8 mouse cellular contexts compared by ENCODE assay signal in the genomic region with DNA sequence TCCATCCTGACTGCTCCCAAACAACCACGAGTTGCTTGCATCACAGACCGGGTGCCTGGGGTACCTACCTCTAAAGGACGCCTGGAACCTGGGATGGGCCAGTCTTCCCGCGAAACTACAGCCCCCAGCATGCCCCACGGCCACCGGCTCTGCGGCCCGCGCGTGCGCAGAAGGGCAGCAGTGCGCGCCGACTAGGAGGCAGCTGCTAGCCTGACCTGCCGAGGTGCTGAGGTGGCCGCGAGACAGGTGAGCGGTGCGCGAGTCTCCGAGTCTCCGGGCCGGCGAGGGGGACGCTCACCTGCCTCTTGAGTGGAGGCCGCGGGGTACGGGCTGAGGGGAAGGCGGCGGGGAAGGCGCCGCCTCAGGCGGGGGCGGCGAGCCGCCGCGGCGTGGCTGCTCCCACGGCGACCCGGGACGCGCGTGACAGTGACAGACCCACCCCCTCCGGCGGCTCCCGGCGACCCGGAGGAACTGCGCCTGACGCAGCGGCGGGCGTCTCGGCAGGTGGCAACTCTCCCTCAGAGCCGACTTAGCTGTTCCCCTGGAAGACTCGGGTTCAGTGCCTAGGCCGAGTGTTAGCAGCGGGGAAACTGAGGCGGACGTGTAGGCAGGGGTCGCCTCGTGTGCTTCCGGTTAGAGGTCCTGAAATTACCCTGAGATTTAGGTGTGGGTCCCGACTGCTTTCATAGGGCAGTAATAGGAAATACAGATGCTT. TPM values are rescaled to one million over a fixed set of nuclear protein-coding genes. Genes with fewer than 3 reads are reported as not detected.
A peak's percentile ranks its signal among the peaks of the same experiment; 100 is the strongest.
DNase-seq lines count a peak whose midpoint lies in the region; ATAC-seq and TF ChIP-seq lines count a peak whose summit lies in the region.

Gene Sgsm3 (plus strand): TSS at position 146 of the 715 bp plus-strand sequence.

- peak; percentile 86 to 87 for DNase-seq in B cell, adult 2 months
- peak; percentile 92 for DNase-seq in brain, embryonic 14.5 days (ENCODE audit: low read depth)
- DNase-seq in kidney, postnatal 0 days (ENCODE audit: low spot score) = peak; percentile 88
- DNase-seq in liver, embryonic 11.5 days (ENCODE audit: low spot score) = peak; percentile 85
- DNase-seq in naive thymus-derived CD4-positive, alpha-beta T cell, adult 2 months (ENCODE audit: low read depth) = peak; percentile 86

- no peak within 1 kb of the TSS for H3K27ac ChIP-seq in heart, embryonic 12.5 days (ENCODE audit: poor library complexity, severe bottlenecking)
- peak within 1 kb of the TSS; percentile 54; the same call in 1 of the 2 replicates for H3K27ac ChIP-seq in kidney, postnatal 0 days
- no peak within 1 kb of the TSS for H3K27ac ChIP-seq in liver, embryonic 11.5 days (ENCODE audit: low read depth, low read length)
- H3K27ac ChIP-seq in stomach, embryonic 14.5 days (ENCODE audit: low read length) = no peak within 1 kb of the TSS

- peaks cover 44% of the 10 kb centered on the region for H3K4me1 ChIP-seq in erythroblast, embryonic 14.5 days (ENCODE audit: control insufficient read depth)
- H3K4me1 ChIP-seq in heart, embryonic 12.5 days (replicated peaks) = peaks cover 19% of the 10 kb centered on the region
- H3K4me1 ChIP-seq in kidney, postnatal 0 days (replicated peaks; ENCODE audit: insufficient read depth, low read length) = no peaks in the 10 kb centered on the region
- H3K4me1 ChIP-seq in liver, embryonic 11.5 days (replicated peaks; ENCODE audit: control insufficient read depth, insufficient read depth, low read length) = peaks cover 19% of the 10 kb centered on the region
- H3K4me1 ChIP-seq in stomach, embryonic 14.5 days (ENCODE audit: control insufficient read depth, insufficient read depth, low read length) = peaks cover 11% of the 10 kb centered on the region; the same call in 1 of the 2 replicates

- TF ChIP-seq POLR2A in brain, embryonic 14.5 days (IDR thresholded peaks at IDR 0.05; ENCODE audit: borderline replicate concordance, extremely low read depth, insufficient read depth, insufficient read length, poor library complexity, severe bottlenecking) = peak; percentile 79

- H3K9ac ChIP-seq in heart, embryonic 12.5 days = peak within 1 kb of the TSS; percentile 84
- H3K9ac ChIP-seq in kidney, postnatal 0 days (ENCODE audit: low read depth, low read length) = peak within 1 kb of the TSS; percentile 75
- peak within 1 kb of the TSS; percentile 66 for H3K9ac ChIP-seq in liver, embryonic 11.5 days (ENCODE audit: low read depth, low read length)
- peak within 1 kb of the TSS; percentile 63 for H3K9ac ChIP-seq in stomach, embryonic 14.5 days (replicated peaks; ENCODE audit: low read depth, low read length)

- no peaks in the 10 kb centered on the region for H3K9me3 ChIP-seq in erythroblast, embryonic 14.5 days (ENCODE audit: control insufficient read depth, low read length)
- no peaks in the 10 kb centered on the region for H3K9me3 ChIP-seq in heart, embryonic 12.5 days (replicated peaks)
- no peaks in the 10 kb centered on the region for H3K9me3 ChIP-seq in kidney, postnatal 0 days (replicated peaks; ENCODE audit: low read length)
- H3K9me3 ChIP-seq in liver, embryonic 11.5 days (ENCODE audit: control insufficient read depth, low read length) = no peaks in the 10 kb centered on the region
- no peaks in the 10 kb centered on the region for H3K9me3 ChIP-seq in stomach, embryonic 14.5 days (ENCODE audit: control insufficient read depth, low read depth, low read length)

- no peak for TF ChIP-seq CTCF in brain, embryonic 14.5 days (IDR thresholded peaks at IDR 0.05; ENCODE audit: borderline replicate concordance, extremely low read depth, insufficient read depth, insufficient read length)
- no peak for TF ChIP-seq CTCF in kidney, postnatal 0 days (IDR thresholded peaks at IDR 0.05; ENCODE audit: low read depth)

- H3K36me3 ChIP-seq in erythroblast, embryonic 14.5 days (ENCODE audit: control insufficient read depth) = no peaks in the 10 kb centered on the region
- H3K36me3 ChIP-seq in heart, embryonic 12.5 days = no peaks in the 10 kb centered on the region
- no peaks in the 10 kb centered on the region for H3K36me3 ChIP-seq in kidney, postnatal 0 days (ENCODE audit: insufficient read depth, low read length)
- no peaks in the 10 kb centered on the region for H3K36me3 ChIP-seq in liver, embryonic 11.5 days (ENCODE audit: control insufficient read depth, insufficient read depth, low read length)
- no peaks in the 10 kb centered on the region for H3K36me3 ChIP-seq in stomach, embryonic 14.5 days (ENCODE audit: control insufficient read depth, insufficient read depth, low read length)

- peak within 1 kb of the TSS; percentile 85 for H3K4me3 ChIP-seq in erythroblast, embryonic 14.5 days (replicated peaks)
- H3K4me3 ChIP-seq in heart, embryonic 12.5 days = peak within 1 kb of the TSS; percentile 86
- peak within 1 kb of the TSS; percentile 89 for H3K4me3 ChIP-seq in kidney, postnatal 0 days (replicated peaks; ENCODE audit: low read depth, low read length)
- peak within 1 kb of the TSS; percentile 70 for H3K4me3 ChIP-seq in liver, embryonic 11.5 days (ENCODE audit: low read depth, low read length)
- H3K4me3 ChIP-seq in stomach, embryonic 14.5 days (ENCODE audit: low read depth, low read length) = peak within 1 kb of the TSS; percentile 77

- peak within 1 kb of the TSS; percentile 83 for H3K4me2 ChIP-seq in heart, embryonic 12.5 days
- peak within 1 kb of the TSS; percentile 94 for H3K4me2 ChIP-seq in kidney, postnatal 0 days (ENCODE audit: low read length)
- H3K4me2 ChIP-seq in liver, embryonic 11.5 days = peak within 1 kb of the TSS; percentile 84
- peak within 1 kb of the TSS; percentile 85 for H3K4me2 ChIP-seq in stomach, embryonic 14.5 days (replicated peaks; ENCODE audit: low read depth, low read length)

- under 1% methylated on average over 67 of the region's 67 CpGs for WGBS in heart, embryonic 12.5 days
- WGBS in kidney, postnatal 0 days = under 1% methylated on average over 66 of the region's 67 CpGs
- under 1% methylated on average over 67 of the region's 67 CpGs for WGBS in liver, embryonic 11.5 days
- under 1% methylated on average over 60 of the region's 67 CpGs for WGBS in stomach, embryonic 14.5 days

- no peaks in the 10 kb centered on the region for H3K27me3 ChIP-seq in erythroblast, embryonic 14.5 days (ENCODE audit: control insufficient read depth)
- no peaks in the 10 kb centered on the region for H3K27me3 ChIP-seq in heart, embryonic 12.5 days (replicated peaks)
- H3K27me3 ChIP-seq in kidney, postnatal 0 days (ENCODE audit: insufficient read depth, low read length) = no peaks in the 10 kb centered on the region
- H3K27me3 ChIP-seq in liver, embryonic 11.5 days (replicated peaks; ENCODE audit: control insufficient read depth, insufficient read depth, low read length) = no peaks in the 10 kb centered on the region
- no peaks in the 10 kb centered on the region for H3K27me3 ChIP-seq in stomach, embryonic 14.5 days (ENCODE audit: control insufficient read depth, insufficient read depth, low read length)

- peak; percentile 84 for ATAC-seq in heart, embryonic 12.5 days (ENCODE audit: insufficient number of reproducible peaks, low FRiP score)
- peak; percentile 90 for ATAC-seq in kidney, postnatal 0 days (replicated peaks; ENCODE audit: low FRiP score, low read depth)
- ATAC-seq in liver, embryonic 11.5 days (replicated peaks; ENCODE audit: low FRiP score) = peak; percentile 87
- peak; percentile 88 for ATAC-seq in stomach, embryonic 14.5 days (ENCODE audit: insufficient number of reproducible peaks, insufficient read depth, low FRiP score, low read depth)

RNA-seq across cellular contexts. Expression of gene Sgsm3, which starts in this region (rescaled TPM):
- polyA plus RNA-seq in brain, embryonic 14.5 days (2012; rRNA removed) = 63.9 and 69.5 TPM in 2 replicates
- polyA plus RNA-seq in erythroblast, embryonic 14.5 days (2012) = 0.52 and 0.66 TPM in 2 replicates
- 15.7 and 19.0 TPM in 2 replicates for polyA plus RNA-seq in heart, embryonic 12.5 days (2016; fragmentation: Nextera tagmentation; extraction: Ambion mirVana)
- polyA plus RNA-seq in kidney, postnatal 0 days (2015; fragmentation: Nextera tagmentation; extraction: Ambion mirVana) = 20.1 and 23.5 TPM in 2 replicates
- polyA plus RNA-seq in liver, embryonic 11.5 days (2014; fragmentation: Nextera tagmentation; extraction: Ambion mirVana) = 28.5 and 28.8 TPM in 2 replicates
- 28.3 and 29.2 TPM in 2 replicates for polyA plus RNA-seq in stomach, embryonic 14.5 days (2014; fragmentation: Nextera tagmentation; extraction: Ambion mirVana)

Comparison
In these comparisons a context has a peak if more than half of its experiments do, and no peak if none do; other contexts are left out.
1. RNA of gene Sgsm3 (polyA plus RNA-seq): 63.9 to 69.5 TPM in brain, embryonic 14.5 days, 28.3 to 29.2 TPM in stomach, embryonic 14.5 days, 28.5 to 28.8 TPM in liver, embryonic 11.5 days, 20.1 to 23.5 TPM in kidney, postnatal 0 days and 15.7 to 19.0 TPM in heart, embryonic 12.5 days; 0.52 to 0.66 TPM in erythroblast, embryonic 14.5 days; every median in the first group is over 10 times any median in the second.
2. Peak in every context shown above with its lines, with median percentiles within 50 percentile points of each other: DNase-seq, H3K4me3 ChIP-seq, ATAC-seq, H3K4me2 ChIP-seq and H3K9ac ChIP-seq.